Mouse (Mus musculus): ENCODE measurements around the gene Tmem150b. TPM values are rescaled to one million over a fixed set of nuclear protein-coding genes. Genes with fewer than 3 reads are reported as not detected.

Tmem150b gene
- total RNA-seq, 2 experiments from 2014 or later = not detected

DNA sequence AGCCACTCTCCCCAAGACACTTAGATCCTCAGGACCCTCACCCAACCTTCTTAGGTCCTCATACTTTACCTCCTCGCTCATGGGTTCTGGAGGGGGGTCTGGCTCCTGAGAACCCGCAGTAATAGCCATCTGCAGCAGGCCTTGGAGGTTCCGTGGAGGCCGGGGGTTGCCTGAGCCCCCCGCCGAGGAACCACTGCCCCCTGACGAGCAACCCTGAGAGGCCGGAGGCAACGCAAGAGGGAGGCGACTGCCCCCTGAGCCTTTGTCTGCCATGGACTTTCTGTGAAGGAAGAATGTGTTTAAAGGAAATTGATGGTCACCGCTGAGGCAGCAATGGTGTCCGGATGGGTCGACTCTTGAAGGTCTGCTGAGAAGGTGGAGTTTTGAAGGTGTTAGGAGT, 40.8 kb downstream of the Tmem150b start:
- intact Hi-C loops (cut with DNase I) = loop anchor here (2.0 kb wide), 1 partner anchor 25 kb away; the partner anchor contains the start of gene Ppp6r1
- TF ChIP-seq CTCF (IDR thresholded peaks at IDR 0.05) = no peak

DNA sequence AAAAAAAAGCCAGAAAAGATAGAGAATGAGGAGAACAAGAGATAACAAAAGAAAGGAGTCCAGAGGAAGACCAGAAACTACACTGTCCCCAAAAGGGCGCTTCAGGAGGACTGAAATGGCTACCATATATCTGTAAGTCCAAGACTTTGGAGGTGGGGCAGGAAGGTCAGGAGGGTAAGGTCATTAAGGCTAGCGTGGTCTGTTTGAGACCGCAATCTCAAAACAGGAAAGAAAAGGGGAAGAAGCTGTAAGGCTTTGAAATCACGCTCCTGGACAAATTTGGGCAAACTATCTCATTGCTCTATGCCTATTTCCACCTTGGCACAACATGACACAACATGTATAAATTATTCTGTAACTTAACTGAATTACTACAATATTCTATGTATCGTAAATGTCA, 41.7 kb downstream of the Tmem150b start:
- intact Hi-C loops (cut with DNase I) = no loop called here

More for the DNA sequence above, 40.8 kb downstream of the Tmem150b start:
- Histone ChIP-seq H3K27ac (peak overlapping the region; percentile 89), H3K4me3 (peak overlapping the region; percentile 72)
- DNase-seq (ENCODE audit: extremely low spot score in 1 of 2, low spot score in 2 of 2) = no peak

DNA sequence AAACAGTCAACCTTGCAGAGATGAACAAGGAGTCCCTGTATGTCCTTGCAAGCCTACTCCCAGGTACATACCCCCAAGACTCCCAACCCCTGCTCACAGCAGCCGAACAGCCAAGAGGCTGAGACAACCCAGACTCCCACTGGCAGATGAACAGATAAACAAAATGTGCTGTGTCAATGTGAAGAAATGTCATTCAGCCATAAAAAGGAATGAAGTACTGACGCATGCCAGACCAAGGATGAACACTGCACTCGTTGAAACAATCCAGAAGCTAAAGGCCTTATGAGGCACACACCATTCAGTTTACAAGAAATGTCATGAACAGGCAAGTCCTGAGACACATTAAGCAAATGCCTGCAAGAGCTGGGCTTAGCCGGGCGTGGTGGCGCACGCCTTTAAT, 49.8 kb downstream of the Tmem150b start:
- no peak for DNase-seq (ENCODE audit: extremely low spot score in 1 of 2, low spot score in 2 of 2)
- TF ChIP-seq CTCF (IDR thresholded peaks at IDR 0.05) = no peak
- intact Hi-C loops (cut with DNase I) = no loop called here
- Histone ChIP-seq H3K27ac (no peak overlapping the region), H3K4me3 (no peak overlapping the region)

More for the DNA sequence above, 41.7 kb downstream of the Tmem150b start:
- peak overlapping the region; percentile 72; the same call in 1 of the 2 replicates for H3K4me3 ChIP-seq
- no peak for TF ChIP-seq CTCF (IDR thresholded peaks at IDR 0.05)
- no peak for DNase-seq (ENCODE audit: extremely low spot score in 1 of 2, low spot score in 2 of 2)
- no peak overlapping the region for H3K27ac ChIP-seq

DNA sequence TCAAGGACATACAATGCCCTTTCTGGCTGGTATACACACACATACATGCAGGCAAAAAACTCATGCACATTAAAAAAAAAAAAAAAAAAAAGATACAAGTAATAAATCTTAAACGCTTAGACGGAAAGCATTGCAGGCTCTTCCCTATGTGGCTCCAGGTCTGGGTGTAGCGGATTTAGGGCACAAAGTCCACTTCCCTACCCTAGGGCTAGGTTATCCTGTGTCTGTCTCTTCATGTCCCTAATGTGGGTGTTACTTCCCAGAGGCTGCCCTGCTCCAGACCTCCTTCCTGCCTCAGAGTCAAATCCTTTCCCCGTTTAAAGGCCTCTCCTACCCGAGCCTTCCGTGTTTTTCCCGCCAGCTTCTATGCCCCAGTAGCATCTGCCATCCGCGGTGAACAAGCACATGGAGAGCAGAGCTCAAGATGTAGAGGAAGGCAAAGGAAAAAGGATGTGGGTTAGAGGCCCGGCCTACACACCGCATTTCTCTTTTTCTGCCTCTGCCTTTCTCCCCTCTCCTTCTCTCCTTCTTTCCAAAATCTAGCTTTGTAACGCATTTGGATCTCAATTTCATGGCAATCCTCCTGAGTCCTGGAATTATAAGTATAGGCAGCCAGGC, 50.8 kb downstream of the Tmem150b start:
- TF ChIP-seq CTCF (IDR thresholded peaks at IDR 0.05) = no peak
- Histone ChIP-seq H3K4me3 (no peak overlapping the region), H3K27ac (no peak overlapping the region)
- intact Hi-C loops (cut with DNase I) = no loop called here
- no peak for DNase-seq (ENCODE audit: extremely low spot score in 1 of 2, low spot score in 2 of 2)

DNA sequence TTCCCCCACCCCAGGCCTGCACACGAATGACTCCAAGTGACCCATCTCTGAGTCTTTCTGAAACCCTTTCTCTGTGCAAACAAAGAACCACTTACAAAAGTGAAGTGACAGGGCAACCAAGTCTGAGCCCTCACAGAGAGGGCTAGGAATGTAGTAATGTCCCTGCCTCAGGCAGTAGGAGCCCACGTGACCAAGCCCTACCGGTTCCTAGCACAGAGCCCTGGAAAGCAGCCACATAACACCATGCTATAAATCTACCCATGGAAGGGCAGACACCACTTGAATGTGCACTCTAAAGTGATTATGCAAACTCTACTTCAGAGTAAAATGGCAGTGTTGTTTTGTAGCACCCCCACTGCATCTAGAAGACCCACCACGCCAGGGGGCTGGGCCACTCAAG, 53.1 kb downstream of the Tmem150b start:
- H3K27ac ChIP-seq = no peak overlapping the region
- no peak for DNase-seq (ENCODE audit: extremely low spot score in 1 of 2, low spot score in 2 of 2)
- no peak overlapping the region for H3K4me3 ChIP-seq
- TF ChIP-seq CTCF (IDR thresholded peaks at IDR 0.05) = no peak
- intact Hi-C loops (cut with DNase I) = no loop called here

DNA sequence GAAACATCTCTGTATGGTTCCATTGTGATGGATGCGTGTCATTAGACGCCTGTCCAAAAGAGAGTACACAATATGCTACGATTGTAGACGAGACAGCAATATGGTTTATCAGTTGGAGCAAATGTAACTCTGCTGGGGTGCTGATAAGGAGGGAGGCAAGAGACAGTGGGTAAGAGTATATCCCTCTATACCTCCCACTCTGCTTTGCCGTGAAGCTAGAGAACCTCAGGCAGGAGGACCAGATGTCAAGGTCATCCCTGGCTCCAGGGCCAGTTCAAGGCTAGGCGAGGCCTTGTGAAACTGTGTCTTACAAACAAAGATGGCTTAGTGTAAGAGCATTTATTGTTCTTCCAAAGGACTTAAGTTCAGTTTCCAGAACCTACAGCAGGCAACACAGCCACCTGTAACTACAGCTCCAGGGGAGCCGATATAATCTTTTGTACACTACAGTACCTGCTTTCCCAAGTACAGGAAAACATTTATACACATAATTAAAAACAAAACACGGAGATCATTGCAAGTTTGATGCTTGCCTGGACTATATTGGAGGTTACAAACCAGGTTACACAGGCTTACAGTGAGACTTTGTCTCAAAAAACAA, 54.3 kb downstream of the Tmem150b start:
- Histone ChIP-seq H3K27ac (no peak overlapping the region), H3K4me3 (no peak overlapping the region)
- TF ChIP-seq CTCF (IDR thresholded peaks at IDR 0.05) = no peak
- intact Hi-C loops (cut with DNase I) = no loop called here
- no peak for DNase-seq (ENCODE audit: extremely low spot score in 1 of 2, low spot score in 2 of 2)

DNA sequence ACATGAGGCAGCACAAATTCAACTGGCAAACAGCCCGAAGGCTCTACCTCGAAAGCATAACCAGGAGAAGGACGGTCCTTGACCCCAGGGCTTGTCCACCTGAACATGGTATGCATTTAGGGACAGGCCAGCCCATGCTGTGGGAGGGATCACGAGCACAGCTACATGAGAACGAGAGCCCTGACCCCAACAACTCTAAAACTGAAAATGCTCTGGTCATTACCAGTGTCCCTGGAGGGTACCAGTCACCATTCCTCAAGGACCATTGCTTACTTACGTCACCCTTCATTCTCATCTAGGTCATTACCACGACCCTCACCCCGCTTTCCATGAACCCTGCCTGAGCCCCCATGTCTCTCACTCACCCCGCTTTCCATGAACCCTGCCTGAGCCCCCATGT, 55.9 kb downstream of the Tmem150b start:
- DNase-seq (ENCODE audit: extremely low spot score in 1 of 2, low spot score in 2 of 2) = no peak
- no peak for TF ChIP-seq CTCF (IDR thresholded peaks at IDR 0.05)
- intact Hi-C loops (cut with DNase I) = no loop called here
- Histone ChIP-seq H3K27ac (no peak overlapping the region), H3K4me3 (no peak overlapping the region)

DNA sequence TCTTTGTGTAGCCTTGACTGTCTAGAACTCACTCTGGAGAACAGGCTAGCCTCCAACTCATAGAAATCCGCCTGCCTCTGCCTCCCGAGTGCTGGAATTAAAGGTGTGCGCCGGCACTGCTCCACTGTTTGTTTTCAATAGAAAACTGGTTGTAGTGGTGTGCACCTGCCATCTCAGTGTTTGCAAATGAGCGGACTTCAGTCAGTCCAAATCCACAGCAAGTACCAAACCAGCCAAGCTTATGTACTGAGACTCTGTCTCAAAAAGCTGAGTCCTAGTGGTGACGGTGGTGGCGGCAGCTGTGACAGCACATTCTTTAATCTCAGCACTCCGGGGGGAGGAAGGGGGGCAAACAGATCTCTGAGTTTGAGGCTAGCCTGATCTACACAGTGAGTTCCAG, 56.5 kb downstream of the Tmem150b start:
- intact Hi-C loops (cut with DNase I) = no loop called here
- Histone ChIP-seq H3K4me3 (no peak overlapping the region), H3K27ac (no peak overlapping the region)
- no peak for DNase-seq (ENCODE audit: extremely low spot score in 1 of 2, low spot score in 2 of 2)
- no peak for TF ChIP-seq CTCF (IDR thresholded peaks at IDR 0.05)

DNA sequence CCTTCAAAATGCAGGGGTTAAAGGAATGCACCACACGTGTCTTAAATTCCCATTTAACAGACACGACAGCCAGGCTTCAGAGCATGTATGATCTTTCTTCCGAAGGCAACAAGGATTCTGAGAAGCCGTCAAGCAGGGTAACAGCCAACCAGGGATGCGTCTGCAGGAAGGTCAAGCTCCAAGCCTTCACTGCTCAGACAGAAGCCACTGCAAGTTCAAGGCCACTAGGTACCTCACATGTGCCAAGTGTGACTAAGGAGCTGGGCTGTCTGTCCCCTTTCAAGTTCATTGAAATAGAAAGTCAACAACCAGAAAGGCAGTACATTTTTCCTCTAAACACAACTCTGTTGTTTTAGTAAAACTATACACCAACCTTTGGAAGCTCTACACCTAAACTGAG, 58.2 kb downstream of the Tmem150b start:
- no peak overlapping the region for H3K27ac ChIP-seq
- intact Hi-C loops (cut with DNase I) = no loop called here
- no peak for DNase-seq (ENCODE audit: extremely low spot score in 1 of 2, low spot score in 2 of 2)
- H3K4me3 ChIP-seq = no peak overlapping the region
- no peak for TF ChIP-seq CTCF (IDR thresholded peaks at IDR 0.05)

DNA sequence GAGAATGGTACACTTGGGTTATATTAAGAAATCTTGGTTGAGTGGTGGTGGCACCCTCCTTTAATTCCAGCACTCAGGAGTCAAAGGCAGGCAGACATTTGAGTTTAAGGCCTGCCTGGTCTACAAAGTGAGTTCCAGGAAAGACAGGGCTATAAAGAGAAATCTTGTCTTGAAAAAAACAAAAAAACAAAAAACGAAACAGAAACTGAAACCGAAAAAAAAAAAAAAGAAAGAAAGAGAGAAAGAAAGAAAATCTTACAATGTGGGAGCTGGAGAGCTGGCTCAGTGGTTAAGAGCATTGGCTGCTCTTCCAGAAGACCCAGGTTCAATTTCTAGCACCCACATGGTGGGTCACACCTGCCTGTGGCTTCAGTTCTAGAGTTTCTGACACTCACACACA, 61.3 kb downstream of the Tmem150b start:
- Histone ChIP-seq H3K27ac (no peak overlapping the region), H3K4me3 (no peak overlapping the region)
- DNase-seq (ENCODE audit: extremely low spot score in 1 of 2, low spot score in 2 of 2) = no peak
- intact Hi-C loops (cut with DNase I) = no loop called here
- TF ChIP-seq CTCF (IDR thresholded peaks at IDR 0.05) = no peak

DNA sequence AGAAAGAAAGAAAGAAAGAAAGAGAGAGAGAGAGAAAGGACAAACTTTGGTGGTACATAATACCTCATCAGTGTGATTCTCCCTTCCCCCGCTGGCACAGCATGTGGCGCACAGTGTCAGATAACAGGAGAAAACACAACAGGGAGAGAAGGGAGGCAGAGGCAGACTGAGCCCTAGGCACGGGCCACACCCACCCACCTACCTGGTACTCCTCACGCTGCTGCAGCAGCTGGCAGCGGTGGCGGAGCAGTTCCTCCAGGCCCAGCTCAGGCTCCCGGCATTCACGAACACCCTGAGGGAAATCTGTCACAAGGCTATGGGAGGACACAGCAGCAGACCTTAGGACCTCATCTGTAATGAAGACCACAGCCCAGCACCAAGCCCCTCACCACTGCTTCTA, 61.9 kb downstream of the Tmem150b start:
- H3K4me3 ChIP-seq = no peak overlapping the region
- intact Hi-C loops (cut with DNase I) = no loop called here
- no peak overlapping the region for H3K27ac ChIP-seq
- peak in 1 of 2 experiments; percentile 35 for DNase-seq (ENCODE audit: extremely low spot score in 1 of 2, low spot score in 2 of 2)
- no peak for TF ChIP-seq CTCF (IDR thresholded peaks at IDR 0.05)

DNA sequence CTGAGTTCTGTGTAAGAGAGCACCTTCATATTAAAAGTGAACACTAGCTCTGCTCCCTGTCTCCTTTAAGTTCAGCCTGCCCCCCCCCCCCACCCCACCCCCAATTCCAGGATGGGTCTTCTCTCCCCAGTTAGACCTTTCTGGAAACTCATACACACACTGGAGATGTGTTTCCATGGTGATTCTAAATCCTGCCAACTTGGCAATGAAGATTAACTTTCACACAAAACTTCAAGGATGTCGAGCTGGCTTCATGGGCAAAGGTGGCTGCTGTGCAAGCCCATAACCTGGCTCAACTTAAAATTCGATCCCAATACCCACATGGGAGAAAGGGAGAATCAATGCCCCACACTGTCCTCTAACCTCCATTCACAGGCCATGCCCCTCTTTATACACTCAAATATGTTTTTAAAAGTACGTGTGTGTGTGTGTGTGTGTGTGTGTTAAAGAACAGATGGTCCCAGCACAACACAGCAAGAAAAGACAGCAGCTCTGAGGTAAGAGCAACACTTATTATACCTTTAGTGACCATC, 65.1 kb downstream of the Tmem150b start:
- Histone ChIP-seq H3K4me3 (peak overlapping the region; percentile 97), H3K27ac (peak overlapping the region; percentile 98)
- intact Hi-C loops (cut with DNase I) = loop anchor here (1.0 to 2.0 kb wide), 2 partner anchors 25 to 30 kb away; partner anchors contain the start of genes Brsk1 and Hspbp1
- DNase-seq (ENCODE audit: extremely low spot score in 1 of 2, low spot score in 2 of 2) = no peak
- TF ChIP-seq CTCF (IDR thresholded peaks at IDR 0.05) = no peak
